Mouse (Mus musculus) liver, postnatal 0 days (tissue): ENCODE data around the gene Khdrbs2. TPM values are rescaled to one million over a fixed set of nuclear protein-coding genes. Genes with fewer than 3 reads are reported as not detected.

ENCODE experiments used
- ATAC-seq: fragments of 200-750 bp; cut with Nextera tagmentation; 2 replicates; pipeline ENCODE4 v1.8.0; 2017; ENCODE audit warnings: mild to moderate bottlenecking, moderate library complexity
- DNase-seq: peaks from one replicate; pipeline ENCODE4 v3.0.0-alpha.2; 2016
- H3K27ac ChIP-seq: fragments of 300-500 bp; sonication (generic); 2 replicates; pipeline ENCODE4 v1.5.1; 2014; ENCODE audit warnings: antibody characterized with exemption, moderate library complexity, mild to moderate bottlenecking, low read depth
- H3K27me3 ChIP-seq: fragments of 300-500 bp; sonication (generic); 2 replicates; pipeline ENCODE4 v1.6.1; 2014; ENCODE audit warnings: low read length, control low read depth, mixed read lengths; ENCODE audit not compliant: insufficient read depth
- H3K36me3 ChIP-seq: fragments of 300-500 bp; sonication (generic); replicated peaks from 2 replicates; pipeline ENCODE4 v1.6.1; 2014; ENCODE audit warnings: mild to moderate bottlenecking, control low read depth, low read length, moderate library complexity, mixed read lengths; ENCODE audit not compliant: insufficient read depth
- H3K4me1 ChIP-seq: fragments of 300-500 bp; sonication (generic); 2 replicates; pipeline ENCODE4 v1.6.1; 2014; ENCODE audit warnings: antibody characterized with exemption, mild to moderate bottlenecking, control low read depth; ENCODE audit not compliant: insufficient read depth
- H3K4me2 ChIP-seq: fragments of 300-500 bp; sonication (generic); 2 replicates; pipeline ENCODE4 v1.6.1; 2014; ENCODE audit warnings: low read depth, mild to moderate bottlenecking, low read length, moderate library complexity, mixed read lengths
- H3K4me3 ChIP-seq: fragments of 300-500 bp; sonication (generic); 2 replicates; pipeline ENCODE4 v1.5.1; 2014; ENCODE audit warnings: low read depth, low read length
- H3K9ac ChIP-seq: fragments of 300-500 bp; sonication (generic); replicated peaks from 2 replicates; pipeline ENCODE4 v1.6.1; 2014; ENCODE audit warnings: mild to moderate bottlenecking, moderate library complexity
- H3K9me3 ChIP-seq: fragments of 300-500 bp; sonication (generic); 2 replicates; pipeline ENCODE4 v1.6.1; 2016; ENCODE audit warnings: mild to moderate bottlenecking, control low read depth, low read length, mixed read lengths
- CTCF ChIP-seq: sonication (generic); IDR thresholded peaks from 2 replicates; pipeline ENCODE4 v1.5.1; 2016; ENCODE audit warnings: antibody characterized with exemption, low read depth
- EP300 ChIP-seq: IDR thresholded peaks from 2 replicates; pipeline ENCODE4 v1.6.1; 2016; ENCODE audit warnings: antibody characterized with exemption, low read depth, mild to moderate bottlenecking
- WGBS: fragments of 180-500 bp; shearing (Covaris S2); extraction: QIAGEN DNeasy Blood & Tissue Kit; methylation state at CpG from one replicate; pipeline ENCODE4 v1.1.7; 2014; ENCODE audit not compliant: insufficient replicate concordance; 5-methylcytosine and 5-hydroxymethylcytosine counted together
- polyA plus RNA-seq: library from polyadenylated mRNA; unstranded; fragments of >200 nt; fragmentation: Nextera tagmentation; extraction: Ambion mirVana; gene quantifications from 2 replicates; pipeline ENCODE4 v1.2.1, GENCODE M21; 2015

Khdrbs2 gene
- polyA plus RNA-seq, 1 experiment from 2014 or later: not detected

GRCm38 (mm10) chr1:32701267-32701666 lies 528.8 kb downstream of the Khdrbs2 start:
- H3K36me3 ChIP-seq: no peaks in the 10 kb centered on the region
- TF ChIP-seq CTCF (no peak), EP300 (no peak)
- no peaks in the 10 kb centered on the region; the same call in 1 of the 2 replicates for H3K9me3 ChIP-seq
- no peak overlapping the region for H3K9ac ChIP-seq
- H3K4me3 ChIP-seq: no peak overlapping the region
- no peak overlapping the region for H3K27ac ChIP-seq
- no peak overlapping the region for H3K4me2 ChIP-seq
- DNase-seq (no peak), ATAC-seq (no peak)
- H3K27me3 ChIP-seq: no peaks in the 10 kb centered on the region
- 67% methylated on average over 3 of the region's 3 CpGs for WGBS
- no peaks in the 10 kb centered on the region for H3K4me1 ChIP-seq
